Mouse (Mus musculus): ENCODE data around the gene Wfdc13. TPM values are rescaled to one million over a fixed set of nuclear protein-coding genes. Genes with fewer than 3 reads are reported as not detected.
A peak's percentile ranks its signal among the peaks of the same experiment; 100 is the strongest.

Gene Wfdc13
- polyA plus RNA-seq (2012; rRNA removed) = not detected in 2 replicates

GRCm38 (mm10) chr2:164684807-164685206 is at the start of gene Wfdc13:
Wfdc13 (plus strand) TSS chr2:164685107.
- WGBS = 64% methylated on average over 3 of the region's 3 CpGs
- no peaks in the 10 kb centered on the region for H3K27me3 ChIP-seq (ENCODE audit: control insufficient read depth, insufficient read depth, low read length)
- H3K4me3 ChIP-seq (ENCODE audit: extremely low read depth, insufficient read depth, insufficient read length) = no peak within 1 kb of the TSS
- TF ChIP-seq POLR2A (IDR thresholded peaks at IDR 0.05; ENCODE audit: low read depth, low read length) = no peak
- no peak for TF ChIP-seq CTCF (IDR thresholded peaks at IDR 0.05; ENCODE audit: extremely low read depth, insufficient read depth, insufficient read length, insufficient replicate concordance)
- H3K36me3 ChIP-seq (ENCODE audit: control insufficient read depth, insufficient read depth, low read length) = no peaks in the 10 kb centered on the region
- H3K4me1 ChIP-seq (ENCODE audit: control insufficient read depth, insufficient read depth, insufficient read length) = no peaks in the 10 kb centered on the region
- no peak within 1 kb of the TSS for H3K27ac ChIP-seq (ENCODE audit: insufficient read depth, low read length)
- no peak for DNase-seq (ENCODE audit: low read depth in 1 of 2, low spot score in 2 of 2)

GRCm38 (mm10) chr2:164635266-164635665 is 49.6 kb upstream of the Wfdc13 start:
- DNase-seq (ENCODE audit: low read depth in 1 of 2, low spot score in 2 of 2) = no peak
- Histone ChIP-seq H3K36me3 (ENCODE audit: control insufficient read depth, insufficient read depth, low read length) (no peaks in the 10 kb centered on the region), H3K4me1 (ENCODE audit: control insufficient read depth, insufficient read depth, insufficient read length) (no peaks in the 10 kb centered on the region), H3K4me3 (ENCODE audit: extremely low read depth, insufficient read depth, insufficient read length) (no peak overlapping the region), H3K27me3 (ENCODE audit: control insufficient read depth, insufficient read depth, low read length) (no peaks in the 10 kb centered on the region), H3K27ac (ENCODE audit: insufficient read depth, low read length) (no peak overlapping the region)
- TF ChIP-seq CTCF (IDR thresholded peaks at IDR 0.05; ENCODE audit: extremely low read depth, insufficient read depth, insufficient read length, insufficient replicate concordance) (no peak), POLR2A (IDR thresholded peaks at IDR 0.05; ENCODE audit: low read depth, low read length) (no peak)
- WGBS = 90% methylated on average over 9 of the region's 9 CpGs

- Histone ChIP-seq H3K4me3 (ENCODE audit: extremely low read depth, insufficient read depth, insufficient read length) (no peak within 1 kb of the TSS), H3K36me3 (ENCODE audit: control insufficient read depth, insufficient read depth, low read length) (no peaks in the 10 kb centered on the region), H3K27me3 (ENCODE audit: control insufficient read depth, insufficient read depth, low read length) (no peaks in the 10 kb centered on the region), H3K4me1 (ENCODE audit: control insufficient read depth, insufficient read depth, insufficient read length) (peaks cover 5% of the 10 kb centered on the region; the same call in 1 of the 2 replicates), H3K27ac (ENCODE audit: insufficient read depth, low read length) (no peak within 1 kb of the TSS)
- no peak for DNase-seq (ENCODE audit: low read depth in 1 of 2, low spot score in 2 of 2)
- 89% methylated on average over 3 of the region's 3 CpGs for WGBS
- no peak for TF ChIP-seq CTCF (IDR thresholded peaks at IDR 0.05; ENCODE audit: extremely low read depth, insufficient read depth, insufficient read length, insufficient replicate concordance)
- no peak for TF ChIP-seq POLR2A (IDR thresholded peaks at IDR 0.05; ENCODE audit: low read depth, low read length)
Observed at GRCm38 (mm10) chr2:164638696-164639095, 46.2 kb upstream of the Wfdc13 start, which contains the start of gene Wfdc16. Wfdc16 (minus strand) TSS chr2:164638796.

GRCm38 (mm10) chr2:164641129-164641528 is 43.8 kb upstream of the Wfdc13 start:
- no peak overlapping the region for H3K4me3 ChIP-seq (ENCODE audit: extremely low read depth, insufficient read depth, insufficient read length)
- TF ChIP-seq CTCF (IDR thresholded peaks at IDR 0.05; ENCODE audit: extremely low read depth, insufficient read depth, insufficient read length, insufficient replicate concordance) = no peak
- TF ChIP-seq POLR2A (IDR thresholded peaks at IDR 0.05; ENCODE audit: low read depth, low read length) = no peak
- H3K27ac ChIP-seq (ENCODE audit: insufficient read depth, low read length) = no peak overlapping the region
- WGBS = 14% methylated on average over 7 of the region's 7 CpGs
- H3K36me3 ChIP-seq (ENCODE audit: control insufficient read depth, insufficient read depth, low read length) = no peaks in the 10 kb centered on the region
- peaks cover 5% of the 10 kb centered on the region; the same call in 1 of the 2 replicates for H3K4me1 ChIP-seq (ENCODE audit: control insufficient read depth, insufficient read depth, insufficient read length)
- H3K27me3 ChIP-seq (ENCODE audit: control insufficient read depth, insufficient read depth, low read length) = no peaks in the 10 kb centered on the region
- DNase-seq (ENCODE audit: low read depth in 1 of 2, low spot score in 2 of 2) = no peak

- H3K36me3 ChIP-seq (ENCODE audit: control insufficient read depth, insufficient read depth, low read length) = no peaks in the 10 kb centered on the region
- no peak overlapping the region for H3K4me3 ChIP-seq (ENCODE audit: extremely low read depth, insufficient read depth, insufficient read length)
- H3K27ac ChIP-seq (ENCODE audit: insufficient read depth, low read length) = no peak overlapping the region
- 85% methylated on average over 13 of the region's 13 CpGs for WGBS
- TF ChIP-seq CTCF (IDR thresholded peaks at IDR 0.05; ENCODE audit: extremely low read depth, insufficient read depth, insufficient read length, insufficient replicate concordance) = no peak
- TF ChIP-seq POLR2A (IDR thresholded peaks at IDR 0.05; ENCODE audit: low read depth, low read length) = no peak
- no peak for DNase-seq (ENCODE audit: low read depth in 1 of 2, low spot score in 2 of 2)
- no peaks in the 10 kb centered on the region for H3K27me3 ChIP-seq (ENCODE audit: control insufficient read depth, insufficient read depth, low read length)
- H3K4me1 ChIP-seq (ENCODE audit: control insufficient read depth, insufficient read depth, insufficient read length) = peaks cover 5% of the 10 kb centered on the region; the same call in 1 of the 2 replicates
Observed at GRCm38 (mm10) chr2:164641881-164642673, 42.8 kb upstream of the Wfdc13 start.

GRCm38 (mm10) chr2:164655858-164656257 is 29.0 kb upstream of the Wfdc13 start, which contains the start of gene Wfdc10:
Wfdc10 (plus strand) TSS chr2:164656046.
- WGBS = 19% methylated on average over 11 of the region's 11 CpGs
- peak; percentile 77; the same call in 1 of the 2 replicates for TF ChIP-seq CTCF (IDR thresholded peaks at IDR 0.05; ENCODE audit: extremely low read depth, insufficient read depth, insufficient read length, insufficient replicate concordance)
- no peak for TF ChIP-seq POLR2A (IDR thresholded peaks at IDR 0.05; ENCODE audit: low read depth, low read length)
- peak in 1 of 2 experiments; percentile 51 for DNase-seq (ENCODE audit: low read depth in 1 of 2, low spot score in 2 of 2)

GRCm38 (mm10) chr2:164656483-164656882 is 28.4 kb upstream of the Wfdc13 start, which contains the start of gene Wfdc9:
Wfdc9 (minus strand) TSS chr2:164656583.
- TF ChIP-seq POLR2A (IDR thresholded peaks at IDR 0.05; ENCODE audit: low read depth, low read length) (no peak), CTCF (IDR thresholded peaks at IDR 0.05; ENCODE audit: extremely low read depth, insufficient read depth, insufficient read length, insufficient replicate concordance) (no peak)
- no peaks in the 10 kb centered on the region for H3K27me3 ChIP-seq (ENCODE audit: control insufficient read depth, insufficient read depth, low read length)
- no peak for DNase-seq (ENCODE audit: low read depth in 1 of 2, low spot score in 2 of 2)
- no peaks in the 10 kb centered on the region for H3K36me3 ChIP-seq (ENCODE audit: control insufficient read depth, insufficient read depth, low read length)
- 76% methylated on average over 9 of the region's 9 CpGs for WGBS
- H3K4me1 ChIP-seq (ENCODE audit: control insufficient read depth, insufficient read depth, insufficient read length) = no peaks in the 10 kb centered on the region
- no peak within 1 kb of the TSS for H3K27ac ChIP-seq (ENCODE audit: insufficient read depth, low read length)
- no peak within 1 kb of the TSS for H3K4me3 ChIP-seq (ENCODE audit: extremely low read depth, insufficient read depth, insufficient read length)

More at GRCm38 (mm10) chr2:164655858-164656257, 29.0 kb upstream of the Wfdc13 start, which contains the start of gene Wfdc10:
- no peaks in the 10 kb centered on the region for H3K4me1 ChIP-seq (ENCODE audit: control insufficient read depth, insufficient read depth, insufficient read length)
- no peaks in the 10 kb centered on the region for H3K36me3 ChIP-seq (ENCODE audit: control insufficient read depth, insufficient read depth, low read length)
- no peaks in the 10 kb centered on the region for H3K27me3 ChIP-seq (ENCODE audit: control insufficient read depth, insufficient read depth, low read length)
- H3K4me3 ChIP-seq (ENCODE audit: extremely low read depth, insufficient read depth, insufficient read length) = no peak within 1 kb of the TSS
- H3K27ac ChIP-seq (ENCODE audit: insufficient read depth, low read length) = no peak within 1 kb of the TSS

Measured in spleen, adult 2 months (tissue).